Mouse (Mus musculus) adrenal gland, adult 18-20 months (tissue): ENCODE measurements around the gene Klc4. TPM values are rescaled to one million over a fixed set of nuclear protein-coding genes. Genes with fewer than 3 reads are reported as not detected.

Experiments
- DNase-seq, 2 experiments: peaks; one replicate each; pipeline ENCODE4 v3.0.0; 2021 to 2022; ENCODE audit warnings: low spot score in 2 of 2
- total RNA-seq, 2 experiments: library from RNA; stranded (reverse); gene quantifications; 1 replicate in 1 of 2; 2 replicates in 1 of 2; pipeline ENCODE4 v1.2.3; 2021

Klc4 gene
- total RNA-seq, 2 experiments from 2014 or later = 35.8 to 47.6 TPM

DNA sequence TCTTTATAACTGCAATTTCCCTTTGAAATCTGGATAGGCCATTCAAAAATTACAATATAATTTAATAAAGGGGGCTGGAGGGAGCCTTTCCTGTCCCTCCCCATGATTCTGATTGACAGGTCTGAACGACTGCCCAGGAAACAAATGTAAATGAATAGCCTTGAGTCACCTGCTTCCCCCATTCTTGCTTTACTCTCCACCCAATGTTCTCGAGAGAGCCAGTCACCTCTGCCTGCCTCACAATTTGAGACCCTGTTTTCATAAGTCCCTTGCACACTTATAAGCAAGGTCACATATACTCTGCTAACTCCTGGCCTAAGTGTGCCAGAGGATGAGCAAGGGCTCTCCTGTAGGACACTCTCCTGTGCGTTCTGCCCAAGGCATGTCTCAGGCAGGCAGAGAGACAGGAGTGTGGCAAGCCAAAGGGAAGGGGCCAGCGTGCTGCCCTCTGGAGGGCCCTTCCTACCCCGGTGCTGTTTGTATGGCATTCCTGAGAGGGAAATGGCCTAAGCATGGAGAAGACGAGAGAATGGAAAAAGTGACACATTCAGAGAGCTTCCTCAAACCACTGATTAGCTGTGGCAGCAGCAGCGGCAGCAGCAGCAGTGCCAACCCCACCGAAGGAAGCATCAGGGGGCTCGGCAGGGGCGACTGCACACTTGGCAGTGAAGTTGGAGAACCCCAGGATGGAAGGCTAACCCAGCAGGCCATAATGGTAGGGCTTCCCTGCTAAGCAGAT is 21.8 kb downstream of the Klc4 start:
- no peak for DNase-seq

DNA sequence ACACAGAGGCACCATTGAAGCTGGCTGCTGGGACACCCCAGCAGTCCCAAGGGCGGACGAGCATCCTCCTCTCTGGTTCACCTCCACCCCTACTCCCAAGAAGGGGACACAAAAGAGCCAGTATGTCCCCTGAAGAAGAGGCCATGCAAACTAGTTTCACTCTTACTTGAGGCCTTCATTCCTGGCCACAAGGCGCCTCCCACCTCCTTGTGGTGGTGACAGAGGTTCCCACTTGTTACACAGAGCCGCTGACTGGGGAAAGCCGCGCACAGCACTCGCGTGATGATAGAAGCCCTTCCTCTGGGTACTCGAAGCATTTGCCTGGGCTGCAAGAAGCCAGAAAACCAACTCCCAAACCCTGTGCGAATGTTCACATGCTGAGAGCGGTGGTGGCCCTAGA is 23.6 kb downstream of the Klc4 start:
- DNase-seq = no peak

DNA sequence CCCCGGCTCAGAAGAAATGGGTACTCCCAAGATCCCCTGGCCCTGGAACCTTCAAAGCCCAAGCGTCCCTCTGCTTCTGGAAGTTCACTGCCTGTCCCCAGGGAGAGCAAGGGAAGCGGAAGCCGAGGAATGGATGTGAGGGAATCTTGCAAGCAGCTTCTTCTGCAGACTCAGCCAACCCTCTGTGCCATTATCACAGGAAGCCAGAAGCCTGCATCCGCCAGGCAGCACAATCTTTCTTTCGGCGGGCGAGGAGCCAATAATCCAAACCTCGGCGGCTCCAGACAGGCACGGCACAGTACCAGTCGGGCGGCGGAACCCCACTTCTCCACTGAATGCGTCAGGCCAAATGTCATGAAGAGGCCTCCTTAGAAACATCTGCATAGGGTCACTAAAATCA is 24.5 kb downstream of the Klc4 start:
- DNase-seq = peak in 1 of 2 experiments; percentile 29

DNA sequence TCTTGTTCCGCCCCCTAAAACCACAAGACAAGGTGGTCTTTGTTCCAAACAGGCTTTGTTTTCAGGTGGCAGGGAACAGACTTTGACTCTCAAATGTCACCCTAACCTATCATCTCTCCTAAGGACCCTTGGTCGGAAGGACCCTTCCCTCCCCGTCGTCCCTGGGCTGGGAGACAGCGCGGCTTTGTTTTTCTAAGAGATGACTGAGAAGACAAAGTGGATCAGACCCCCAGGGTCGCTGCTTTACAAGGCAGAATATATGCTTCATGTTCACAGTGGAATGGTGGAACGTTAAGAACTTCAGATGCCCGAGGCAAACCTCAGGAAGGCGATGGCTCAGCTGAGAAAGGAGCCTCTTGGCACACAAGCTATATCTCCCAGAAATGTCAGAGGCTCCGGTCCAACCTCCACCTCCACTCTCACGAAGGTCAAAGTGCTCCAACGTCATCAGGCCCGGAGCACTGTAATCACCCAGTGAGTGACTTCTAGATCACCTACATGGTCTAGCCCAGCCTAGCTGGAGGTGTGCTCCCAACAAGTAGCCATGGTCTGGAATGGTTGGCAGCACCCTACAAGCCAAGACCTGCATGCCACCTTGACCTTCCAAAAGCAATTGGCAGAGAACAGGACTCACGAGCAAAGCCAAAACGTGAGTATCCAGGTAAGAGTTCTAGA is 26.0 kb downstream of the Klc4 start:
- no peak for DNase-seq

DNA sequence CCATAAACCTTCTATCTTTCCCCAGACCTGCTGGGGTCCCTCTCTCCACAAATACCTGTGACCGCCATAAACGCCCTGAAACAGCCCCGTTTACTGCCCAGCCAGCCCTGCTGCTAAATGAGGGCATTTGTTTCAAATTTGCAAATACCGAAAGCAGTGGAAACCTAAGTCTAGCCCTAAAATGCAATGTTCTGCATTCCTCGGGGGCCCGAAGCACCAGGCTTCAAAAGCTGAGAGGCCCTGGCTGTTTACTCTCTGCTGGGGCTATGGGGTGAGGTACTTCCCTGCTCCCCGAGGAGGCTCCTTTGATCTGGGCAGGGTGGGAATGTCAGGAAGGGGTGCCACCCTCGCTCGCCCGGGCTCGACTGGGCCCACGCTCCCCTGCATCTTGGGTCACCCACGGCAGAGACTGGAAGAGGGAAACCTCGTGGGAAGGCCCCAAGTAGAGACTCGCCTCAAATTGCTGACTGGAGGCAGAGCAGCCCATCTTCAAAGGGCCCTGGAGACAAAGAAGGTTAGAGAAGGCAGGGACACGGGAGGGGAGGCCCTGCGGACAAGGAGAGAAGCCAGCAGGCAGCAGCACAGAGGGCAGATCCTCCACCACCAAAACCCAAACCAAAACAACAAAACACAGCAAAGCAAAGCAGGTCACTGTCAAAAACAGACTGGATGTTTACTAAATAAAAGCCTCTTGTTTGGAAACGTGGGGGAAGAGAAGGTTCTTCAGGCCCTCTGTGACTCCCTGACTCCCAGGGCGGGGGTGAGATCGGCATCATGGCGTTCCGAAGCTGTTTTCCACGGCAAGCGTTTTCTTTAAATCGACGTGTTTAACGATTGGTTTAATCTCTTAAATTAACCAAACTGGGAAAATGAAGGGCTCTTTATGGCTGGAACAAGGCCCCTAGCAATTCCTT is 26.8 kb downstream of the Klc4 start:
- DNase-seq = no peak

DNA sequence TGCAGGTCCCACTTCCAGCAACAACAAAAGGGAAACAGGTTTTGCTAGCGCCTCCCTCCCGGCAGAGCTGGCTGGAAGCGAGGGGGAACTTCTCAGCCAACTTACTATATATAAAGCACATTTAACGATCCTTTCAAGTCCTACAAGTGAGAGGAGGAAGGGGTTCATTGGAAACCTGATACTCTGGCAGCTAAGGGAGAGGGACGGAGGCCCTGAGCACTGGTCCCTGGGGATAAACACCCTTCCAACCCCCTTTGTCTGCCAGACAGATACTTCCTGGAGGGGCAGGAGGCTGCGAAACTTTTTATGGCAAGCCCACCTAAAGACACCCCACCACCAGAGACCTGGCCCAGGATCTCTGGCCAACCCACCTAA is 27.4 kb downstream of the Klc4 start:
- no peak for DNase-seq

DNA sequence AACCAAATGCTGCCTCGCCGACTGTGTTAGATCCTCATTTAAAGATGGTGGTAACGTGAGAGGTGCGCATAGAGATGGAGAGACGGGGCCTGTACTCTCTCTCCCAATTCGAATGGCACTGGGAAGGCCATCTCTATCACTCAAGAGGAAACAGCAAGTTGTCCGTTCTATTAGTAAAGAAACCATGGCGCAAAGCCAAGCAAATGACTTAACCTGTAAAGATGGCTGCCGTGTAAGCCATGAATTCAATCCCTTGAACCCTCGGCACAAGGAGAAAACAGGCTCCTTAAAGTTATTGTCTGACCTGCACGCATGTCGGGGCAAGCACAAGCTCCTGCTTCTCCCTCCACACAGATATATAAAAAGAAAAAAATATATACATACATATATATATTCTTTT is 28.0 kb downstream of the Klc4 start:
- no peak for DNase-seq

DNA sequence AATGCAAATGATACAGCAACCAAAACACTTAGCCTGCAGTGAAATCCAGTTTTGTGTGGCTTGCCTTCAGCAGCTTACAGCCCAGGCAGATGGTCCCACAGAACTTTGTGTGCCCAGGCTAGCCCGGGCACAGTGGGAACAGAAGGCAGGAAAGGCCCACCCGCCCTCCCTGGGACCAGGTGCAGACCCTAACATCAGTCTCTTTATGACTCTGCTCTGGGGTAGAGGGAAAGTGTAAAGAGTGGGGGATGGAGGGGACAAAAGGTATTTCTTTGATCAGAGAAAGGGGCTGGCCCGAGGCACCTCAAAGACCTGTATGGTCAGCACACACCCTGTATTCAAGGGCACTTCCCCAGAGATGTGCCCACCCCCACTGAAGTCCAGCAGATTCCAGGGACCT is 32.6 kb downstream of the Klc4 start:
- DNase-seq = no peak

DNA sequence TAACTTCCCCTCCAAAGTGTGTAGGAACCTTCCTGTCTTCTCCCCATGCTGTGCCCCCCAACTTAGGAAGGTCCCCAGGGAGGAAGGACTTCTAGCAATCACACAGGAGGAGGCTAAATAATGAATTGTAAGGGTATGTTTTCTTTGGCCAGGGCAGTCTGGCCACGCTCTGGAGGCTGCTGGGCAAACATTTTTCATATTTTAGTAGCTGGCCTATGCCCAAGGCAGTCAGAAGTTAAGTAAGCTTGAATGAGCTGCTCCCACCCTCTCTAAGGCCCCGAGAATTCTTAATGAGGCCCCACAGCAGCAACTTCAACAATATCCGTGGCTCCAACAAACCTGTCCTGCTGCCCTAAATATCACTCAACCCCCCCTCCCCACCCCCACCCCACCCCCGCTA is 33.0 kb downstream of the Klc4 start:
- no peak for DNase-seq

DNA sequence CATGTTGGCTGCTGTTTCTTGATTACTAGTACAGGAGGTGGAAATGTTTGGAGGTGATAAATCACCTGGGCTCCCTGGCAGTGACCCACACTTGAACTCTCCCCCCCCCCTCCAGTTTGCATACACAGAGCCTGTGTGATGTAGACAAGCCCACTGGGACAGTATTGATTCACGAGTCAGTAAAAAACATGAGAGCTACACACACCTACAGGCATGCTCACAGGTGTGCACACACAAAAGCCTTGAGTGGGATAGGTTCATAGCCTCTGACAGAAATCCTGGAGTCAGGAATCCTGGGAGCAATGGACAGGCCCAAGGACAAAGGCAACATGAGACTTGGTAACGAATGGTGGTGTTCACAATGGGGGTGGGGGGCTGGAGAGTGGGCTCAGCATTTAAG is 33.6 kb downstream of the Klc4 start:
- DNase-seq = no peak

DNA sequence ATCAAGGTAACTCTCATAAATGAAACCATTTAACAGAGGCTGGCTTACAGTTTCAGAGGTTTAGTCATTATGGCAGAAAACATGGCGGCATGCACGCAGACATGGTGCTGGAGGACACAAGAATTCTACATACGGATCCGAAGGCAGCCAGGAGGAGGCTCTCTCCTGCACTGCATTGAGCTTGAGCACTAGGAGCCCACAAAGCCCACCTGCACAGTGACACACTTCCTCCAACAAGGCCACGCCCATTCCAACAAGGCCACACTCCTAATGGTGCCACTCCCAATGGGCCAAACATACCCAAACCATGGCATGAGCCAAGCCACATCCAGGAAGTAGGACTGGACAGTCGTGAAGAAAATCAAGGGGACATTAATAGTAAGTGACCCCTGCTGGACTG is 34.5 kb downstream of the Klc4 start:
- no peak for DNase-seq

DNA sequence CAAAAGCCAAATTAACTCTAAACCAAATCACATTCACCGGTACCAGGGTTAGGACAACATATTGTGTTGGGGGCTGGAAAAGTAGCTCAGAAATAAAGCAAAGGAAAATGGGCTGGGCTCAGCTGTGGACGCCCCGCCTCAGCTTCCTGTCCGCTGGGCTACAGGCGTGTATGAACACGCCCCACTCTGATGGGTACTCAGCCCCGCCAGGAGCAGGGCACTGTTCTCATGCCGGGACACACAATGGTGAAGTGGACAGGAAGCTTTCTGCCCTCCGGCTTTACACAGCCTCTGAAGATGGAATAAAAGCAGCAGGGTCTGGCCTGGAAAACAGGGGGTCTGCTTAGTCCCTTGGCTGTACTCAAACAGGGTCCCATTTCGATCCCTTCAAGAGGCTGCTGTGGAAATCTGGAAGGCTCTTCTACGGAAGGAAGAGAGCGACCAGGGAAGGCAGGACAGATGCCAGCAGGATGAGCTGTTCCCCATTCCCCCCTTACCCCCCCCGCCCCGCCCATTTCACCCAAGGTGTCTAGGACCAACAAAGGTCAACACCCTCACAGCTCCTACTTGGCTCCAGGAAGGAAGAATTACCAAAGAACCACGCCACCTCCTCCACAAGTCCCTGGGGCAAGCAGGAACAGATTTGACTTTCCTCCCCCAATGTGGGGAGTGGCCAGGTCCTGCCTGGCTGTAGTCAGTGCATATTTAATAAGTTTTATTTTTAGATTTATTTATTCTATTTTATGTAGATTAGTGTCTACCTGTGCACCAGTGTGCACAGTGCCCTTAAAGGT is 35.9 kb downstream of the Klc4 start:
- no peak for DNase-seq

DNA sequence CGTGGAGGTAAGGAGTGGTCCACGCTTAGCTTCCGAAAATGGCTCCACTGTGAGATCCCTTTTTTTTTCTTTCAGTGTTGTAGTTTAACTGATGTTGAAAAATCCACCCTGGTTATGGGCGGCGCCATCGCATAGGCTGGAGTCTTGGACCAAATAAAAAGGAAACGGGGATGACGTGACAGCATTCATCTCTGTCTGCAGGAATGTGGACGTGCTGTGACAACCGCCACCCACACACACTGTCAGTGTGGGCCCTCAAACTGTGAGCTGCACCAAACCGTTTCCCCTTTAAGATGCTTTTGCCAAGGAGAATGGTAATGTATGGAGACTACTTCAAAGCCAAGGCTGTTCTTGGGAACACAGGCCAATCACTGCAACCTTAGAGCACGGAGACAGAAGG is 39.8 kb downstream of the Klc4 start:
- DNase-seq = no peak

DNA sequence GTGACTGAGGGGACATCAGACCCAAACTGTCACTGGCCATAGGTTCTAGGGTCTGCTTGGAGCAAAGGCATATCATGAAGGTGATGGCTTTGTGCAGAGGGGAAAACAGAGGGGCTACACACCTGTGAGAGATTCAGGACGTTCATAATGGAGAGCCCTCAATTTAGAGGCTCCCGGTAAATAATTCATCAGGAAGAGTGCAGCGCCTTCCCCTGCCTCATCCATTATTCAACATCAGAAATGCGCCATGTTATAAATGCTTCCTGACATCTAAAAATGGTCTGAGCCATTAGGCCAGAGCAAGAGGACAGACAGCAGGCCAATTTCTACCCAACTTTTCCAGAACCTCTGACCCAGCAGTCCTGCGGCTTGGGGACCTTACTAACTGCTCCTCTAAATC is 40.7 kb downstream of the Klc4 start:
- DNase-seq = no peak

DNA sequence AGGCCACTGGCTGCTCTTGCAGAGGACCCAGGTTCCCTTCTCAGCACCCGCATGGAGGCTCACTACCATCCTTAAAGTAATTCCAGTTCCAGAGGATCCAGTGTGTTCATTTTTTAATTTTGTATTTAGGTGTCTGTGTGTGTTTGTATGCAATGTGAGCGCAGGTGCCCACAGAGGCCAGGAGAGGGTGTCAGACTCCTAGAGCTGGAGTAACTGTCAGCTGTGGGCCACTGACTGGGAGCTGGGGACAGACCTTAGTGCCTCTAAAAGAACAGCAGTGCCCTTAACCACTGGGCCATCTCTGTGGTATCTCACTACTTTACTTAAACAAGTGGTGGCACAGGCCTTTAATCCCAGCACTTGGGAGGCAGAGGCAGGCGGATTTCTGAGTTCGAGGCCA is 42.6 kb downstream of the Klc4 start:
- DNase-seq = no peak

DNA sequence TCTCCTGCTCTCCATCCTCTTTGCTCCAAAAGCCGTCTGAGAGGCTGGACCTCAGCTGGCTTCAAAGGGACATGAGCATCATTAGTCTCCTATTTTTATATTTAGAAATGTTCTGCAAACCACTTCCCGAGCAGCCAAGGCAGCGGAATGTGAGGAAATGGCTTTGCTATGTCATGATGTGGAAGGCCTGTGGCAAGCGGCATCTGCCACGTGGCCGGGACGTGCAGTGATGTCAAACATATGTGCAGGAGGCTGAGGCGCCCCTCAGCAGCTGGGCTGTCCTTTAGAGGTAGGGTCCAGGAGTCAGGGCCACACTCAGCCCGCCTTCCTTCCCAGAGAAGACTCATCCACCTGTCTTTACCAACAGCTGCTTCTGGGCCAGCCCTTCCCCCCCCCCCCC is 43.6 kb downstream of the Klc4 start:
- DNase-seq = no peak

DNA sequence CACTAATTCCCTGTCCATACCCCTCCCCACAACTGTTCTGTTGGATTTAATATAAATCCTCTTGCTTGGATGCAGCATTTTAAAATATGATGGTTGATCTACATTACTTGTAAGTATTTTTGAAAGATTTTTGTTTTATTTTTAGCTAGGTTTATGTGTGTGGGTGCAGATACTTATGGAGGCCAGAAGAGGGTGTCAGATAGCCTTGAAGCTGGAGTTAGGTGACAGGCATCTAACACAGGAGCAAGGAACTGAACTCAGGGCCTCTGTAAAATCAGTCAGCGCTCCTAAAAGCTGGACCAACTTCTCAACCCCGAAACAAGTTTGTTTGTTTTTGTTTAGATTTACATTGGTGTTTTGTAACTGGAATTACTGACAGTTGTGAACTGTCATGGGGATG is 45.3 kb downstream of the Klc4 start:
- no peak for DNase-seq

DNA sequence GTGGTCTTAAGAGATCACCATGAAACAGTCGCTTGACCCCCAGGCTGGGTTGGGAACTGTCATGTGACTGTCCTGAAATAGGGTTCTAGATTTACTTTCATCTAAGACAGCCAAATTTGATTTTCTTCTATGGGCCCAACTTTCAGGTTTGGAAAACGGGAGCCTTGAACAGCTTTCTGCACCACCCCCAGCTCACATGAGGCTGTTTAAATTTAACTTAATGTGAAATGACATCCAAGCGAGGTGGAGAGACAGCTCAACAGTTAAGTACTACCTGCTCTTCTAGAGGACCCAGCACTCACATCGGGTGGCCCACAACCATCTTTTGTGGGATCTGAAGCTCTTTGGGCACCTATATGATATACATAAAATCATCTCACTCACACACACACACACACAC is 46.9 kb downstream of the Klc4 start:
- no peak for DNase-seq

DNA sequence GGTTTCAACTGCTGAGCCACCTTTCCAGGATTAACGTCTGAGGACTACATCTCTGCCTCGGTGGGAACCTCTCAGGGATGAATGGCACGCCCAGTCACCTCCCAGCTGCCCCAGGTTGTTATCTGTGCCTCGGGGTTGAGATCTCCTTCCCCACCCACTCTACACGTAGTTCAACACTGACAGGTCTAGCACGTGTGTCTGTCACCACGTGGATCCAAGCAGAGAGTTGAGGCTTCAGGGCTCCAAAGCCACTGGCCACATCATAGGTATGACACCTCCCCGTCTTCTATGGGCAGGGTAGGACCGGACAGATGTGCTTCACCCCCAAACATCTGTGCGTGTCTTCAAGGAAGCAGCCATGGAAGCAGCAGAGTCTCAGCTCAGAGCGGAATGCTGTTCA is 47.9 kb downstream of the Klc4 start:
- no peak for DNase-seq

DNA sequence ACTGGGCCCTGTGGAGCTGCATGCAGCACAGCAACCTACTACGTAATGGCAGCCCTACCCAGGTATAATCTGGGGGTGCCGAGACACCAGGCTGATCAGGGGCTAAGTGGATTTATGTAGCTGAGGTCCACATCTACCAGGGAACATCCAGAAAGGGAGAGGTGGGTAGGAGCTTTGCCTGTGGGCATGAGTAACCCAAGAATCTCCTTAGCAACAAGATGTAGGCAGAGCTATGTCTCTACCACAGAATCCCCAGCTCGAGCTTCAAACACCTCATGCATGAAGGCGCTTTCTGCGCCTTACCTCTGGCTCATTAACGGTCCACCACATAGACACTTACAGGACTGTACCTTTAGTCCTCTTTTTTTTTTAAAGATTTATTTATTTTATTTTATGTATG is 50.5 kb downstream of the Klc4 start:
- no peak for DNase-seq

DNA sequence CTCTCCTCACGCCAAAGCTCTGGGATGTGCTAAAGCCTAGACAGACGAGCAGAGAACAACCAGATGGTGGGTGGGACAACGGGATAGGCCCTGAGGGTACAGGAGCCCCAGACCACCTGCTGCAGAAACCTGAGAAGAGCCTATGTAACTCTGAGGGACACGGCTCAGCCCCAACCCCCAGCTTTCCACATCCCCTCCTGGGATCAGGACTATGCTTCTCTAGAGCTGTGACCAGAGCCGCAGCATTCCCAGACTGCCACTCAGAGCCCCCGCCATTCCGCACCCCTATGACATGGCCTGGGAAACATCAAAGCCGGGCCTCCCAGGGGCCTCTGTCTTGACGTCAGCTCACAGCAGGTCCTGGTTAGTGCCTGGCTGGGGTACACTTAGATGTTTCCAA is 51.2 kb downstream of the Klc4 start:
- no peak for DNase-seq
